Mouse (Mus musculus) liver, embryonic 12.5 days (tissue): ENCODE data around the gene Mab21l3. TPM values are rescaled to one million over a fixed set of nuclear protein-coding genes. Genes with fewer than 3 reads are reported as not detected.

Experiments used
- polyA plus RNA-seq: library from polyadenylated mRNA; unstranded; fragments of >200 nt; fragmentation: Nextera tagmentation; extraction: Ambion mirVana; gene quantifications from 2 replicates; pipeline ENCODE4 v1.2.1, GENCODE M21; 2016

Mab21l3 gene
- polyA plus RNA-seq, 1 experiment from 2014 or later = 0.07 TPM

Other genes starting within 250 kb of the Mab21l3 start
- 54.1 and 55.2 TPM in 2 replicates for gene Atp1a1, start 244.3 kb downstream of the Mab21l3 start, polyA plus RNA-seq
- 1.6 and 1.8 TPM in 2 replicates for gene Slc22a15, start 75.5 kb upstream of the Mab21l3 start, polyA plus RNA-seq
- not detected in 2 replicates for gene Nhlh2, start 161.1 kb upstream of the Mab21l3 start, polyA plus RNA-seq
- gene Casq2, start 237.5 kb upstream of the Mab21l3 start, polyA plus RNA-seq = 0.60 and 0.98 TPM in 2 replicates